Mouse (Mus musculus): ENCODE results near the gene Egfl7.
A peak's percentile ranks its signal among the peaks of the same experiment; 100 is the strongest.

Egfl7 gene

DNA sequence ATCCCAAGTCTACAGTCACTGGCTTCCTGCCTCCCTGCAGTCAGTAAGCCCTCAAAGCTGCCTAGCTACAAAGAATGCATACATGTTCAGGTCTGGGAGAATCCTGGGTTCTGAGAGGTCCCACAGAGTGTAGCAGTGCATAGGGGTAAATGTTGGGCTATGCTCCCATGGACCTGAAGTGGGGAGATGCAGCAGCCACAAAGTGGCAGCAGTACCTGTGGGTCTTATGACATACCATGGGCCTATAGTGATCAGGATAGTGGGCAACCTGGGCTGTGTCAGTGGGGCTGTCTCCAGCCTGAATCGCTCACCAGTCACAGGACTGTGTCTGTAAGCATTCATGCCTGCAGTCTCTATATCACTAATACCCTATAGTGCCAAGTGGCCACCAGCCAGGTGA lies at the start of gene Egfl7:
Egfl7 (plus strand) TSS at position 301 of the 400 bp plus-strand sequence.
- no peaks in the 10 kb centered on the region for H3K36me3 ChIP-seq (ENCODE audit: insufficient read depth, low read length)
- peaks cover 65% of the 10 kb centered on the region for H3K4me1 ChIP-seq (replicated peaks; ENCODE audit: low read depth, low read length)
- no peaks in the 10 kb centered on the region for H3K9me3 ChIP-seq (ENCODE audit: low read length)
- TF ChIP-seq CTCF (conservative IDR thresholded peaks at IDR 0.05; ENCODE audit: low read length), result no peak
- no peak for TF ChIP-seq POU5F1 (IDR thresholded peaks at IDR 0.05; ENCODE audit: borderline replicate concordance, low read length)
- TF ChIP-seq NANOG (IDR thresholded peaks at IDR 0.05; ENCODE audit: borderline replicate concordance, low read length), result no peak
- peak within 1 kb of the TSS; percentile 23; the same call in 1 of the 2 replicates for H3K4me3 ChIP-seq (replicated peaks; ENCODE audit: low read length)
- 0 out of 2 replicates have a peak, but pooled peaks cover 4% of the 10 kb centered on the region for H3K27me3 ChIP-seq (ENCODE audit: insufficient read depth, low read length)

DNA sequence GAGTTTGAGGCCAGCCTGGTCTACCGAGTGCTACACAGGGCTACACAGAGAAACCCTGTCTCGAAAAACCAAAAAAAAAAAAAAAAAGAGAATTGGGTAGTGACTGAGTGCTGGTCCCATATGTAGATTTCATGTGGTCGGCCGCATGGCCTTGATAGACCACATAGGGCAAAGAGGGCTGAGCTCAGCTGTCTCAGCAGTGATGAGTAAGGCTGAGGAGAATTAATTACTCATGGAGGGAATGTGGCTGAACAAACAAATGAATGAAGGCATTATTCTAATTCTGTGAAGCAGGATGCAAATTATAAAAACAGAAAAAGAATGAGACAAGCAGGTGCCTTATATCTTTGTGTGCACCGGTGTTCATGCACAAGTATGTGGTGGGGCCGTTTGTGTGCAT lies 48.0 kb upstream of the Egfl7 start:
- Histone ChIP-seq H3K9me3 (ENCODE audit: low read length) (no peaks in the 10 kb centered on the region), H3K4me3 (replicated peaks; ENCODE audit: low read length) (no peak overlapping the region), H3K27me3 (ENCODE audit: insufficient read depth, low read length) (no peaks in the 10 kb centered on the region), H3K4me1 (replicated peaks; ENCODE audit: low read depth, low read length) (peaks cover 26% of the 10 kb centered on the region), H3K36me3 (ENCODE audit: insufficient read depth, low read length) (no peaks in the 10 kb centered on the region)
- TF ChIP-seq POU5F1 (IDR thresholded peaks at IDR 0.05; ENCODE audit: borderline replicate concordance, low read length) (no peak), CTCF (conservative IDR thresholded peaks at IDR 0.05; ENCODE audit: low read length) (no peak)

DNA sequence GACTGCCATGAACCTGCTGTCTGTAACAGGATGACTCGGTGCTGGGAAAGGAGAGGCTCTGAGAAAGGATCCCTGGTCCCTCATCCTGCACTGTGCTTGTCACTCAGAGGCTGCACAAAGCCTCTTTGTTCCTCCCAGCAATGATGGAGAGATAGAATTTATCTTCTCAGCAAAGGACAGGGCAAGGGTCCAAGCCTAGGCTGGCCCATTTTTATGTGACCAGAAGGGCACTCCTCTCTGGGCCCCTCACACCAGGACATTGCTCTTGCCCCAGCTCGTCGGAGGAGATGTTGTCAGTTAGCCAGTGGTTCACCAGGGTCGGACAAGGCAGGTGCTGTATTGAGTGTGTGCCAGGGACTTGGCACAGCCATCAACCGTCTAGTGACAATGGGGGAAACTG lies 46.6 kb upstream of the Egfl7 start:
- Histone ChIP-seq H3K4me1 (replicated peaks; ENCODE audit: low read depth, low read length) (peaks cover 12% of the 10 kb centered on the region), H3K36me3 (ENCODE audit: insufficient read depth, low read length) (no peaks in the 10 kb centered on the region), H3K9me3 (ENCODE audit: low read length) (no peaks in the 10 kb centered on the region), H3K4me3 (replicated peaks; ENCODE audit: low read length) (no peak overlapping the region), H3K27me3 (ENCODE audit: insufficient read depth, low read length) (no peaks in the 10 kb centered on the region)
- no peak for TF ChIP-seq NANOG (IDR thresholded peaks at IDR 0.05; ENCODE audit: borderline replicate concordance, low read length)
- no peak for TF ChIP-seq CTCF (conservative IDR thresholded peaks at IDR 0.05; ENCODE audit: low read length)
- no peak for TF ChIP-seq POU5F1 (IDR thresholded peaks at IDR 0.05; ENCODE audit: borderline replicate concordance, low read length)

DNA sequence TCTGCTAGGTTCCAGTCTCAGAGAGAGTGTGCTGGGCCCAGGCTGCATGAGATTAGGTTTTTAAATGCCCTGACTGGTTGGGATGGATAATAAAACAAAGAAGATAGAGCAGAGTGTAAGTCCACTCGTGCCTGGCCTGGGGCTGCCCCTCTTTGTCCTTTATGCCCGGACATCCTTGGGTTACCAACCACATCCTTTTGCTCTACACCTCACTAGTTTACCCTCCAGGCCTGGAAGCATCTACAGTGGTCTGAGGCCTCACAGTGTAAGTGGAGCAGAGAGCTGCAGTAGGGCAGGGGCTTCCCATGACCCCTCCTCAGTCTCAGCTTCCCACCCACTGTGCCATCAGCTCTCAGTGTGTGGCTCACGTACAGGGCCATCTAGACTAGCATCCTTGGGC lies 45.7 kb upstream of the Egfl7 start:
- TF ChIP-seq NANOG (IDR thresholded peaks at IDR 0.05; ENCODE audit: borderline replicate concordance, low read length), result no peak
- TF ChIP-seq POU5F1 (IDR thresholded peaks at IDR 0.05; ENCODE audit: borderline replicate concordance, low read length), result no peak
- TF ChIP-seq CTCF (conservative IDR thresholded peaks at IDR 0.05; ENCODE audit: low read length), result no peak
- H3K36me3 ChIP-seq (ENCODE audit: insufficient read depth, low read length), result no peaks in the 10 kb centered on the region
- no peak overlapping the region for H3K4me3 ChIP-seq (replicated peaks; ENCODE audit: low read length)
- peaks cover 13% of the 10 kb centered on the region for H3K4me1 ChIP-seq (replicated peaks; ENCODE audit: low read depth, low read length)
- H3K9me3 ChIP-seq (ENCODE audit: low read length), result no peaks in the 10 kb centered on the region
- no peaks in the 10 kb centered on the region; the same call in 1 of the 2 replicates for H3K27me3 ChIP-seq (ENCODE audit: insufficient read depth, low read length)

DNA sequence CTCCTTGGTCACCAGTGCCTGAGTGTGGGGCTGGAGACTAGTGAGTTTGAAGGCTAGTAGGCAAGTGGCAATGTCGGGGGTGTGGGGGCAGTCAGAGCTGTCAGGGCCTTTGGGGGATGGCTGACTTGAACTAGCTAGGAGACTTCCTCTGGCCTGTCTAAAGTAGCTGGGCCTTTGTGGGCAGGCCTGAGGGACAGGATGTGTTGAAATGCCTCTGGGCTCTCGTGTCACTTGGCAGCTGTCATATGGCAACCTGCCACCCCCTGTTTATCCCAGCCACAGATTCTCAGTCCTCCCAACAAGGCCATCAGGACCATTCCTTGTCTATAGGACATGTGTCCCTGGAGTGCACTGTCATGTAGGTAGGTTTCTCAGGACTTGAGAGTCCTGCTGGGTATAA lies 45.2 kb upstream of the Egfl7 start:
- Histone ChIP-seq H3K4me3 (replicated peaks; ENCODE audit: low read length) (no peak overlapping the region), H3K27me3 (ENCODE audit: insufficient read depth, low read length) (peaks cover 3% of the 10 kb centered on the region), H3K9me3 (ENCODE audit: low read length) (no peaks in the 10 kb centered on the region), H3K36me3 (ENCODE audit: insufficient read depth, low read length) (no peaks in the 10 kb centered on the region), H3K4me1 (replicated peaks; ENCODE audit: low read depth, low read length) (peaks cover 18% of the 10 kb centered on the region)
- TF ChIP-seq CTCF (conservative IDR thresholded peaks at IDR 0.05; ENCODE audit: low read length) (no peak), NANOG (IDR thresholded peaks at IDR 0.05; ENCODE audit: borderline replicate concordance, low read length) (no peak), POU5F1 (IDR thresholded peaks at IDR 0.05; ENCODE audit: borderline replicate concordance, low read length) (no peak)

DNA sequence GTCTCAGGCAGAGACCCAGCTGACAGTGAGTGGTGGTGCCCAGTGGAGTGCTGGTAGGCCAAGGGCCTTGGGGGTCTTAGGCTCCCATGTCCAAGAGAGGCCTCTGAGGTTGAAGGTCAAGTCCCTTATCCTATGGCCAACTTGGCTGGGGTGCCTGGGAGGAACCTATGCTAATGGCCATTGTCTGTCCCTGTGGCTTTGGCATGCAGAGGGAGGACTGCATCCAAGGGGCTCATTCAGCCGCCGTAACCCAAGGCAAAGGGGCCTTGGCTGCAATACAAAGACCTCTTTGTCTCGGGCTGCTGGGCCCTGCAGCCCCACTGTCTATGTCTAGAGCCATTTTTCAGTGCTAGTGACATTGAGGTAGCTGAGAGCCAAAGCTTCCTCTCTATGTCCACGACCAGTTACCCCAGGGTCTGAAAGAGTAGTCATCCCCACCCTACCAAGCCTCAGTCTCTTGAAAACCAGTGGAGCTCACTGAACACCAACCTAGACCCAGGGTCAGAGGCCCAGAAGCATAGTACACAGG lies 44.2 kb upstream of the Egfl7 start:
- TF ChIP-seq NANOG (IDR thresholded peaks at IDR 0.05; ENCODE audit: borderline replicate concordance, low read length) (no peak), POU5F1 (IDR thresholded peaks at IDR 0.05; ENCODE audit: borderline replicate concordance, low read length) (no peak), CTCF (conservative IDR thresholded peaks at IDR 0.05; ENCODE audit: low read length) (no peak)

DNA sequence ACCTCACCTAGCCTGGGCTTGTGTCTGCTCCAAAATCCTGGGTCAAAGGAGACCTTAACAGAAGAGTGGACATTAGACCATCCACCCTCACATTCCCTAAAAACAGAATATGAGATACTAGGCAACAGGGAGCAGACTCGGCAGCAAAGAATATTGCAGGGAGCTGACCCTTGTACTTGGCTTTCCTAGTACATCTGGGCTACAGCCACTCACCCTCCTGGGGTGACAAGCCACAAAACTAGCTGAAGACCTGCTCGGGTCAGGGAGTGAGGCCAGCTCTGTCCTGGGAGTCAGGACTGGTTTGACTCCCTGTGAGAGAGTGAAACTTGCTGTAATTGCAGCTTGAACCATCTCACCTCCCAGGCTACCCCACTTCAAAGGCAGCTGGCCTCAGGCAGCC lies 40.3 kb upstream of the Egfl7 start:
- TF ChIP-seq CTCF (conservative IDR thresholded peaks at IDR 0.05; ENCODE audit: low read length) (no peak), POU5F1 (IDR thresholded peaks at IDR 0.05; ENCODE audit: borderline replicate concordance, low read length) (no peak), NANOG (IDR thresholded peaks at IDR 0.05; ENCODE audit: borderline replicate concordance, low read length) (no peak)
- peaks cover 43% of the 10 kb centered on the region for H3K4me1 ChIP-seq (replicated peaks; ENCODE audit: low read depth, low read length)
- H3K9me3 ChIP-seq (ENCODE audit: low read length), result no peaks in the 10 kb centered on the region
- H3K4me3 ChIP-seq (replicated peaks; ENCODE audit: low read length), result no peak overlapping the region
- H3K27me3 ChIP-seq (ENCODE audit: insufficient read depth, low read length), result peaks cover 14% of the 10 kb centered on the region
- no peaks in the 10 kb centered on the region for H3K36me3 ChIP-seq (ENCODE audit: insufficient read depth, low read length)

More for the DNA sequence above, 44.2 kb upstream of the Egfl7 start:
- peaks cover 27% of the 10 kb centered on the region for H3K4me1 ChIP-seq (replicated peaks; ENCODE audit: low read depth, low read length)
- no peaks in the 10 kb centered on the region for H3K9me3 ChIP-seq (ENCODE audit: low read length)
- H3K27me3 ChIP-seq (ENCODE audit: insufficient read depth, low read length), result peaks cover 10% of the 10 kb centered on the region
- H3K36me3 ChIP-seq (ENCODE audit: insufficient read depth, low read length), result no peaks in the 10 kb centered on the region
- H3K4me3 ChIP-seq (replicated peaks; ENCODE audit: low read length), result no peak overlapping the region

DNA sequence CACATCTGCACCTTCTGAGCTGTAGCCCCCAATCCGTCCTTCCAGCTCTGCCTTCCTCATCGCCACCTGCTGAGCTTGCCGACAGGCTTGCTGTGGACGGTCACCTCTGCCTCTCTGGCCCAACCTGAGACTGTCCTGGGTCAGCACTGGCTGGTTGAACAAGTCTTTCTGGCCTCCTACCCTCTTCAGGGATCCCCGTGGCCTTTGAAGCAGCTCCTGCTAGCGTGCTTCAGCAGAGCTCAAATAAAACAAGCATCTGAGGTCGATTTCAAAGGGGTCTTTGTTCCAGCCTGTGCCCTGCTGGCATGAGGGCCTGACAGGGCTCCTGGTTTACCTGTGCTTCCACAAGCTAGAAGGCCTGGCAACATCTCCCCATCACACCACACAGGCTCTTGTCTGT lies 39.1 kb upstream of the Egfl7 start:
- Histone ChIP-seq H3K27me3 (ENCODE audit: insufficient read depth, low read length) (peaks cover 18% of the 10 kb centered on the region), H3K4me1 (replicated peaks; ENCODE audit: low read depth, low read length) (peaks cover 37% of the 10 kb centered on the region), H3K9me3 (ENCODE audit: low read length) (no peaks in the 10 kb centered on the region), H3K4me3 (replicated peaks; ENCODE audit: low read length) (no peak overlapping the region), H3K36me3 (ENCODE audit: insufficient read depth, low read length) (no peaks in the 10 kb centered on the region)
- TF ChIP-seq CTCF (conservative IDR thresholded peaks at IDR 0.05; ENCODE audit: low read length) (no peak), POU5F1 (IDR thresholded peaks at IDR 0.05; ENCODE audit: borderline replicate concordance, low read length) (no peak), NANOG (IDR thresholded peaks at IDR 0.05; ENCODE audit: borderline replicate concordance, low read length) (no peak)

Measured in E14TG2a.4 (cell line).